Mouse (Mus musculus) CH12.LX (cell line): ENCODE data around the gene Slc6a20b. TPM values are rescaled to one million over a fixed set of nuclear protein-coding genes. Genes with fewer than 3 reads are reported as not detected.

ENCODE experiments used
- DNase-seq: peaks from one replicate; pipeline ENCODE4 v3.0.0-alpha.2; 2013; ENCODE audit errors: extremely low read depth
- H3K27ac ChIP-seq: 2 replicates; pipeline ENCODE4 v1.5.1; 2012; ENCODE audit warnings: low read depth, mild to moderate bottlenecking, control low read depth, moderate library complexity; ENCODE audit not compliant: insufficient read depth
- H3K27me3 ChIP-seq: replicated peaks from 2 replicates; pipeline ENCODE3; 2012; ENCODE audit warnings: inconsistent platforms
- H3K36me3 ChIP-seq, 2 experiments: replicated peaks in 1 of 2; 2 replicates each; pipeline versions ENCODE3 to v1.6.1; 2012; ENCODE audit warnings: inconsistent platforms in 1 of 2, low read length in 1 of 2, mild to moderate bottlenecking in 1 of 2, mixed read lengths in 1 of 2, moderate library complexity in 1 of 2; ENCODE audit not compliant: control insufficient read depth in 1 of 2, insufficient read depth in 1 of 2
- H3K4me1 ChIP-seq, 2 experiments: 2 replicates each; pipeline ENCODE4 v1.6.1; 2012; ENCODE audit warnings: inconsistent platforms in 1 of 2, moderate library complexity in 1 of 2; ENCODE audit not compliant: insufficient read depth in 2 of 2, control insufficient read depth in 1 of 2
- H3K4me2 ChIP-seq: 2 replicates; pipeline ENCODE4 v1.6.1; 2012; ENCODE audit warnings: low read depth, mild to moderate bottlenecking, control low read depth; ENCODE audit not compliant: poor library complexity, insufficient read depth, severe bottlenecking
- H3K4me3 ChIP-seq, 3 experiments: fragments of 150-350 bp in 1 of 3; sonication (generic) in 1 of 3; replicated peaks in 1 of 3; 2 replicates each; pipeline versions ENCODE3 to v1.5.1; 2011 to 2012; ENCODE audit warnings: low read depth in 2 of 3, low read length in 2 of 3, mild to moderate bottlenecking in 2 of 3, moderate library complexity in 2 of 3, control low read depth in 1 of 3, improper control_type of control experiment in 1 of 3, inconsistent platforms in 1 of 3, mixed read lengths in 1 of 3; ENCODE audit not compliant: poor library complexity in 1 of 3
- H3K79me2 ChIP-seq: replicated peaks from 2 replicates; pipeline ENCODE4 v1.6.1; 2012; ENCODE audit warnings: mild to moderate bottlenecking, moderate library complexity; ENCODE audit not compliant: control insufficient read depth, poor library complexity, insufficient read depth, severe bottlenecking; ENCODE audit errors: extremely low read depth
- H3K9ac ChIP-seq: 2 replicates; pipeline ENCODE4 v1.6.1; 2012; ENCODE audit warnings: low read depth, mild to moderate bottlenecking, control low read depth, moderate library complexity; ENCODE audit not compliant: insufficient read depth
- H3K9me3 ChIP-seq: replicated peaks from 2 replicates; pipeline ENCODE3; 2012; ENCODE audit warnings: low read length, inconsistent platforms, mixed read lengths
- BHLHE40 ChIP-seq: IDR thresholded peaks from 2 replicates; pipeline ENCODE4 v1.6.1; 2011; ENCODE audit warnings: mild to moderate bottlenecking, low read depth, low read length, improper control_type of control experiment
- CTCF ChIP-seq, 2 experiments: IDR thresholded peaks in 1 of 2; conservative IDR thresholded peaks in 1 of 2; 2 replicates each; pipeline ENCODE4 v1.5.1; 2011 to 2012; ENCODE audit warnings: low read depth in 2 of 2, low read length in 2 of 2, improper control_type of control experiment in 1 of 2, inconsistent platforms in 1 of 2, mild to moderate bottlenecking in 1 of 2, moderate library complexity in 1 of 2
- GABPA ChIP-seq: IDR thresholded peaks from 2 replicates; pipeline ENCODE4 v1.6.1; 2012; ENCODE audit warnings: low read depth, low read length, improper control_type of control experiment, inconsistent platforms; ENCODE audit not compliant: insufficient replicate concordance
- HCFC1 ChIP-seq: IDR thresholded peaks from 2 replicates; pipeline ENCODE4 v1.6.1; 2012; ENCODE audit warnings: low read depth, mild to moderate bottlenecking, inconsistent platforms, low read length, improper control_type of control experiment
- MAZ ChIP-seq: IDR thresholded peaks from 2 replicates; pipeline ENCODE4 v1.6.1; 2012; ENCODE audit warnings: low read depth, mild to moderate bottlenecking, inconsistent platforms, low read length, improper control_type of control experiment, moderate library complexity
- MEF2A ChIP-seq: IDR thresholded peaks from 2 replicates; pipeline ENCODE4 v1.6.1; 2014; ENCODE audit warnings: low read depth, mild to moderate bottlenecking, inconsistent platforms, low read length, improper control_type of control experiment, borderline replicate concordance
- POLR2A ChIP-seq: IDR thresholded peaks from 2 replicates; pipeline ENCODE4 v1.6.1; 2011; ENCODE audit warnings: low read depth, mild to moderate bottlenecking, improper control_type of control experiment, low read length
- POLR2AphosphoS2 ChIP-seq: IDR thresholded peaks from 2 replicates; pipeline ENCODE4 v1.6.1; 2011; ENCODE audit warnings: low read depth, low read length, improper control_type of control experiment
- RAD21 ChIP-seq: IDR thresholded peaks from 2 replicates; pipeline ENCODE4 v1.6.1; 2011; ENCODE audit warnings: low read depth, mild to moderate bottlenecking, low read length, improper control_type of control experiment, moderate library complexity
- RCOR1 ChIP-seq: conservative IDR thresholded peaks from 2 replicates; pipeline ENCODE4 v1.6.1; 2012; ENCODE audit warnings: low read depth, mild to moderate bottlenecking, inconsistent platforms, low read length, improper control_type of control experiment
- SMC3 ChIP-seq: IDR thresholded peaks from 2 replicates; pipeline ENCODE4 v1.6.1; 2011; ENCODE audit warnings: low read depth, low read length, improper control_type of control experiment
- TBP ChIP-seq: conservative IDR thresholded peaks from 2 replicates; pipeline ENCODE4 v1.6.1; 2011; ENCODE audit warnings: low read depth, low read length, improper control_type of control experiment
- UBTF ChIP-seq: IDR thresholded peaks from 2 replicates; pipeline ENCODE4 v1.6.1; 2012; ENCODE audit warnings: low read depth, mild to moderate bottlenecking, inconsistent platforms, low read length, improper control_type of control experiment, moderate library complexity
- USF1 ChIP-seq: IDR thresholded peaks from 2 replicates; pipeline ENCODE4 v1.6.1; 2014; ENCODE audit warnings: low read depth, mild to moderate bottlenecking, inconsistent platforms, low read length, improper control_type of control experiment
- ZC3H11A ChIP-seq: IDR thresholded peaks from 2 replicates; pipeline ENCODE4 v1.6.1; 2012; ENCODE audit warnings: low read depth, mild to moderate bottlenecking, inconsistent platforms, low read length, improper control_type of control experiment
- ZMIZ1 ChIP-seq: IDR thresholded peaks from 2 replicates; pipeline ENCODE4 v1.6.1; 2012; ENCODE audit warnings: low read depth, mild to moderate bottlenecking, inconsistent platforms, low read length, improper control_type of control experiment
- dilution Hi-C: fragments of 300-500 bp; cut with MboI; formaldehyde crosslinking; loops from 2 replicates; pipeline ENCODE4 v1.14.3; 2020; ENCODE audit warnings: low sequenced_read_pairs; ENCODE audit not compliant: extremely low pct_unique_long_range_greater_than_20kb, extremely low pct_ligation_motif_present
- in situ Hi-C: fragments of 300-500 bp; cut with MboI; formaldehyde crosslinking; loops from 3 replicates; pipeline ENCODE4 v1.14.3; 2019; ENCODE audit warnings: low sequenced_read_pairs, low pct_ligation_motif_present, low pct_unique_long_range_greater_than_20kb, mixed read lengths
- polyA plus RNA-seq: library from polyadenylated mRNA; unstranded; fragments of >175 nt; gene quantifications from 2 replicates; pipeline ENCODE4 v1.2.1, GENCODE M21; 2012; ENCODE audit warnings: low read depth; ENCODE audit not compliant: insufficient read length
- total RNA-seq, 2 experiments: library from RNA; depleted of rRNA; stranded (reverse); fragments of 300-350 nt in 1 of 2; fragments of >200 nt in 1 of 2; gene quantifications; 2 replicates each; pipeline ENCODE4 v1.2.3; 2012 to 2014

The Slc6a20b gene
- total and polyA plus RNA-seq, 3 experiments = 0.55 TPM; not detected in 2

- Histone ChIP-seq H3K9ac (no peak overlapping the region), H3K4me2 (no peak overlapping the region), H3K79me2 (no peaks in the 10 kb centered on the region), H3K27me3 (no peaks in the 10 kb centered on the region)
- no peak for TF ChIP-seq SMC3
- TF ChIP-seq CTCF (conservative IDR thresholded peaks at IDR 0.05 in 1 of 2, IDR thresholded peaks at IDR 0.05 in 1 of 2; ENCODE audit: low read depth in 2 of 2, low read length in 2 of 2) = 0 out of 4 replicates have a peak, but pooled peaks of 1 of the 2 experiments have one; percentile 16
- TF ChIP-seq, all 38 proteins: peak for 1
- in situ Hi-C loops = no loop called here
- dilution Hi-C loops = no loop called here
- Histone ChIP-seq H3K4me3 (no peak overlapping the region), H3K4me1 (no peaks in the 10 kb centered on the region), H3K36me3 (no peaks in the 10 kb centered on the region), H3K9me3 (no peaks in the 10 kb centered on the region), H3K27ac (no peak overlapping the region)
- DNase-seq = no peak
Observed at GRCm38 (mm10) chr9:123658981-123659380, 26.6 kb upstream of the Slc6a20b start.

GRCm38 (mm10) chr9:123657457-123657856 lies 25.1 kb upstream of the Slc6a20b start:
- no peak overlapping the region for H3K9ac ChIP-seq
- H3K27ac ChIP-seq = no peak overlapping the region
- in situ Hi-C loops = no loop called here
- no peaks in the 10 kb centered on the region for H3K4me1 ChIP-seq
- no peak for TF ChIP-seq HCFC1
- TF ChIP-seq ZC3H11A = no peak
- no peak for TF ChIP-seq BHLHE40
- TF ChIP-seq MEF2A = no peak
- TF ChIP-seq UBTF = no peak
- no peak for TF ChIP-seq CTCF (conservative IDR thresholded peaks at IDR 0.05 in 1 of 2, IDR thresholded peaks at IDR 0.05 in 1 of 2; ENCODE audit: low read depth in 2 of 2, low read length in 2 of 2)
- TF ChIP-seq RCOR1 = no peak
- TF ChIP-seq MAZ = no peak
- no peak for TF ChIP-seq GABPA
- TF ChIP-seq POLR2AphosphoS2 = no peak
- no peak for TF ChIP-seq ZMIZ1
- TF ChIP-seq, all 38 proteins: peak for 0
- Histone ChIP-seq H3K4me2 (no peak overlapping the region), H3K9me3 (no peaks in the 10 kb centered on the region), H3K79me2 (no peaks in the 10 kb centered on the region), H3K4me3 (no peak overlapping the region), H3K36me3 (no peaks in the 10 kb centered on the region), H3K27me3 (no peaks in the 10 kb centered on the region)
- dilution Hi-C loops = no loop called here
- no peak for DNase-seq

- Histone ChIP-seq H3K9ac (no peak overlapping the region), H3K36me3 (no peaks in the 10 kb centered on the region), H3K79me2 (no peaks in the 10 kb centered on the region), H3K27me3 (no peaks in the 10 kb centered on the region), H3K4me1 (no peaks in the 10 kb centered on the region), H3K27ac (no peak overlapping the region), H3K4me2 (no peak overlapping the region), H3K4me3 (no peak overlapping the region), H3K9me3 (no peaks in the 10 kb centered on the region)
- TF ChIP-seq POLR2A (no peak), RAD21 (no peak), UBTF (no peak), USF1 (no peak), TBP (no peak), ZC3H11A (no peak)
- dilution Hi-C loops = no loop called here
- no peak for DNase-seq
- in situ Hi-C loops = no loop called here
Observed at GRCm38 (mm10) chr9:123651369-123651768, 19.0 kb upstream of the Slc6a20b start.
